Mouse (Mus musculus) liver, adult 2 months (tissue): ENCODE data around the gene Mcu. TPM values are rescaled to one million over a fixed set of nuclear protein-coding genes. Genes with fewer than 3 reads are reported as not detected.

Experiments
- DNase-seq: peaks from one replicate; pipeline ENCODE4 v3.0.0-alpha.2; 2011; ENCODE audit warnings: low read depth, low spot score; ENCODE audit errors: extremely low read depth
- H3K27ac ChIP-seq: fragments of 200-500 bp; replicated peaks from 2 replicates; pipeline ENCODE4 v1.5.1; 2012; ENCODE audit warnings: low read depth, mild to moderate bottlenecking, control low read depth, inconsistent platforms, low read length; ENCODE audit not compliant: insufficient read depth
- H3K27me3 ChIP-seq: fragments of 200-500 bp; 2 replicates; pipeline ENCODE4 v1.6.1; 2012; ENCODE audit warnings: mild to moderate bottlenecking, moderate library complexity, low read length, inconsistent platforms; ENCODE audit not compliant: control insufficient read depth, insufficient read depth
- H3K36me3 ChIP-seq: fragments of 200-500 bp; 2 replicates; pipeline ENCODE4 v1.6.1; 2012; ENCODE audit warnings: low read length, inconsistent platforms; ENCODE audit not compliant: control insufficient read depth, insufficient read depth
- H3K4me1 ChIP-seq: fragments of 200-500 bp; 2 replicates; pipeline ENCODE4 v1.6.1; 2011; ENCODE audit warnings: low read length; ENCODE audit not compliant: control insufficient read depth, insufficient read depth
- H3K4me3 ChIP-seq: fragments of 200-500 bp; 2 replicates; pipeline ENCODE4 v1.5.1; 2011; ENCODE audit warnings: low read depth, mild to moderate bottlenecking, control low read depth, low read length, moderate library complexity; ENCODE audit not compliant: insufficient read depth
- H3K79me2 ChIP-seq: fragments of 200-500 bp; 2 replicates; pipeline ENCODE4 v1.6.1; 2012; ENCODE audit warnings: inconsistent platforms, mild to moderate bottlenecking, low read length, moderate library complexity; ENCODE audit not compliant: control insufficient read depth, insufficient read depth
- H3K9ac ChIP-seq: fragments of 200-500 bp; 2 replicates; pipeline ENCODE4 v1.6.1; 2012; ENCODE audit warnings: low read depth, mild to moderate bottlenecking, control low read depth, inconsistent platforms, low read length
- CTCF ChIP-seq: fragments of 200-500 bp; IDR thresholded peaks from 2 replicates; pipeline ENCODE4 v1.5.1; 2011; ENCODE audit warnings: low read depth, low read length, control low read depth
- POLR2A ChIP-seq: fragments of 200-500 bp; IDR thresholded peaks from 2 replicates; pipeline ENCODE4 v1.6.1; 2011; ENCODE audit warnings: low read length, control low read depth; ENCODE audit not compliant: insufficient read depth; ENCODE audit errors: extremely low read depth
- WGBS: fragments of 180-500 bp; shearing (Covaris S2); methylation state at CpG from one replicate; pipeline ENCODE4 v1.1.7; 2018; 5-methylcytosine and 5-hydroxymethylcytosine counted together
- polyA plus RNA-seq: library from polyadenylated mRNA; depleted of rRNA; stranded (reverse); fragments of >200 nt; gene quantifications from 2 replicates; pipeline ENCODE4 v1.2.3, GENCODE M21; 2012; rRNA removed
- total RNA-seq: library from RNA; depleted of rRNA; stranded (reverse); fragments of >200 nt; gene quantifications from 2 replicates; pipeline ENCODE4 v1.2.3, GENCODE M21; 2014; rRNA removed

The Mcu gene
- total and polyA plus RNA-seq, 2 experiments, result 11.5 to 12.9 TPM

DNA sequence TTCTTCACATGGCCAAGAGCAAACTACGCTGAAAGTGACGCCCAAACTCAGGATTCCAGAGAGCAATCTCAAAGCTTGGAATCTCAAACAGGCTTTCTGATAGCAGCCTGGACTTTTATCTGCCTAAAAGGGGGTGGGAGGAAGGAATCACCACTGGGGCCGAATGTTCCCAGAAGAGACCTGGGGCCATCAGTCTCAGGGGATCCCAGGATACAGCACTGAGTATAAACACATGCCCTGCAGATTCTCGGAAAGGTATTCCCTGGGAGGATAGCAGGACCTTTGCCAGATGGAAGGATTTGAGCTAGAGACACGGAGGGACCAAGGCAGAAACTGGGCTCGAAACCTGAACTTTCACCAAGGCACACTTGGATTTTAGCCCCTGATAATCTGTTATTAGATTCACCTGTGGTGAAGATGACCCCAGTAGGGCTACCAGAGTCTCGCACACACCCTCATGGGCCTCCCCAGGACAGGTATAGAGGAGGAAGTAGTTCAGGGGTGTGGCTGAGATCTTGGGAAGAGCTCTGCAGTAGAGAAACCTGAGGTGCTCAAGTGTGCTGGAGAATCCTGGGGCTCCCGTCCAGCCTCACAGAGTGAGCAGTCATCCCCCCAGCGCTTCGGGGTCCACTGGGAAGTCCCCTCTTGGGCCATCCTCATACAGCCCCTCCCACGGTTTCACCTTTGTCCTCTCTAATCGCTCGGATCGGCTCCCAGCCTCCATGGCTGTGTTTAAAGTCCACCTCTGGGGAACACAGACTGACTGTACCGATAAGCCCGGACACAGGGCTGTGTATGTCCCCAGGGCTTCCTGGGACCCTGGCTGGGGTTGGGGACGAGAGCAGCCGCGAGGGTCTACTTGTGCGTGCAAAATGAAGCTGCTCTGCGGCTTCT lies 213.3 kb downstream of the Mcu start, which contains the start of gene Pla2g12b:
Gene Pla2g12b (plus strand): TSS at position 762 of the 894 bp plus-strand sequence.
- Histone ChIP-seq H3K27me3 (no peaks in the 10 kb centered on the region), H3K4me3 (peak within 1 kb of the TSS; percentile 88), H3K4me1 (peaks cover 9% of the 10 kb centered on the region), H3K36me3 (no peaks in the 10 kb centered on the region), H3K79me2 (peaks cover 21% of the 10 kb centered on the region; the same call in 1 of the 2 replicates), H3K27ac (peak within 1 kb of the TSS; percentile 98), H3K9ac (peak within 1 kb of the TSS; percentile 84)
- TF ChIP-seq POLR2A, result peak; percentile 45; the same call in 1 of the 2 replicates
- no peak for TF ChIP-seq CTCF
- DNase-seq, result peak; percentile 83
- WGBS, result 17% methylated on average over 21 of the region's 21 CpGs

Other genes starting within 250 kb of the Mcu start
- gene Gm10273, start 221.1 kb downstream of the Mcu start, total RNA-seq, result 3.2 and 7.0 TPM in 2 replicates
- 3.8 and 5.5 TPM in 2 replicates for gene Gm10273, start 221.1 kb downstream of the Mcu start, polyA plus RNA-seq
- gene Pla2g12b, start 213.0 kb downstream of the Mcu start, total RNA-seq, result 58.5 and 63.4 TPM in 2 replicates
- 66.6 and 69.9 TPM in 2 replicates for gene Pla2g12b, start 213.0 kb downstream of the Mcu start, polyA plus RNA-seq
- gene Oit3, start 174.9 kb downstream of the Mcu start, total RNA-seq, result 30.1 and 32.8 TPM in 2 replicates
- gene Oit3, start 174.9 kb downstream of the Mcu start, polyA plus RNA-seq, result 20.3 and 26.1 TPM in 2 replicates
- gene Gm10322, start 629 bp downstream of the Mcu start, total RNA-seq, result not detected in 2 replicates
- not detected in 2 replicates for gene Gm10322, start 629 bp downstream of the Mcu start, polyA plus RNA-seq
- 24.1 and 26.4 TPM in 2 replicates for gene Micu1, start 85.8 kb upstream of the Mcu start, total RNA-seq
- 23.7 and 24.4 TPM in 2 replicates for gene Micu1, start 85.8 kb upstream of the Mcu start, polyA plus RNA-seq